Mouse (Mus musculus): ENCODE data around the gene Pknox1.

Gene Pknox1

GRCm38 (mm10) chr17:31656682-31657081, 92.1 kb downstream of the Pknox1 start:
- DNase-seq, result no peak
